Mouse (Mus musculus) brain, embryonic 14.5 days (tissue): ENCODE measurements around the gene Iyd.

ENCODE experiments used
- CTCF ChIP-seq: fragments of 200-500 bp; IDR thresholded peaks from 2 replicates; pipeline ENCODE4 v1.5.1; 2012; ENCODE audit warnings: inconsistent platforms, mild to moderate bottlenecking, moderate library complexity, borderline replicate concordance; ENCODE audit not compliant: insufficient read depth, insufficient read length; ENCODE audit errors: extremely low read depth
- POLR2A ChIP-seq: fragments of 200-500 bp; IDR thresholded peaks from 2 replicates; pipeline ENCODE4 v1.6.1; 2012; ENCODE audit warnings: mild to moderate bottlenecking, inconsistent platforms, borderline replicate concordance; ENCODE audit not compliant: poor library complexity, insufficient read depth, insufficient read length, severe bottlenecking; ENCODE audit errors: extremely low read depth

DNA sequence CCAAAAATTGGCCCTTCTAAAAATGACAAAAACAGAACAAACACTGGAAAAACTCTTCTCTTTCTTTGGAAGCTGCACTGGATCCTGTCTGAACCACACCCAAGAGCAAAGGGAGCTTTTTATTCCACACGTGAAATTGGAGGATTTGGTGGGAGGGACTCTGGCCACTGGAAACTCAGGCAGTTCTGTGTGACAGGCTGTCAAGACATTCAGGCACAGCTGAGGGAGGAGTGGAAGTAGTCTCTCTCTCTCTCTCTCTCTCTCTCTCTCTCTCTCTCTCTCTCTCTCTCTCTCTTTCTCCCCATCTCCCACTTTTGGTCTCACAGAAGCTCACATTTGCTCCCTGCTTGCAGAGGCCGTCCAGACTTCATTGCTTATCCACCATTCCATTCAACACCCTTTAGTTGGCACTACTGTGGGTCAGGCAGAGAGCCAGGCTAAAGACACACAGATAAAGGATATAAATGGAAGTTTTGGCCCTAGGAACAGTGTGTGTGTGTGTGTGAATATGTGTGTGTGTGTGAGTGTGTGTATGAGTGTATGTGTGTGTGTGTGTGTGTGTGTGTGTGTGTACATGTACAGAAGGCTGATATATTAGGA, 14.5 kb upstream of the Iyd start:
- no peak for TF ChIP-seq POLR2A
- TF ChIP-seq CTCF = no peak
